Mouse (Mus musculus): ENCODE results near the gene Cbfa2t2. TPM values are rescaled to one million over a fixed set of nuclear protein-coding genes. Genes with fewer than 3 reads are reported as not detected.

Gene Cbfa2t2
- polyA plus RNA-seq, 1 experiment = 12.6 TPM

GRCm38 (mm10) chr2:154516944-154517343 is 80.7 kb downstream of the Cbfa2t2 start:
- no peaks in the 10 kb centered on the region for H3K4me1 ChIP-seq (ENCODE audit: control insufficient read depth, insufficient read depth, low read length)
- TF ChIP-seq CTCF (IDR thresholded peaks at IDR 0.05; ENCODE audit: control insufficient read depth, insufficient read depth, insufficient replicate concordance, low read depth, low read length) (no peak), POLR2A (IDR thresholded peaks at IDR 0.05; ENCODE audit: control insufficient read depth, low read depth, low read length) (no peak)
- H3K36me3 ChIP-seq (ENCODE audit: control insufficient read depth, insufficient read depth, low read length) = no peaks in the 10 kb centered on the region
- no peak overlapping the region for H3K27ac ChIP-seq (ENCODE audit: control insufficient read depth, insufficient read depth, low read depth, low read length)
- H3K27me3 ChIP-seq (ENCODE audit: control insufficient read depth, insufficient read depth, low read length) = no peaks in the 10 kb centered on the region
- no peak overlapping the region for H3K4me3 ChIP-seq (ENCODE audit: control insufficient read depth, low read depth, low read length)

DNA sequence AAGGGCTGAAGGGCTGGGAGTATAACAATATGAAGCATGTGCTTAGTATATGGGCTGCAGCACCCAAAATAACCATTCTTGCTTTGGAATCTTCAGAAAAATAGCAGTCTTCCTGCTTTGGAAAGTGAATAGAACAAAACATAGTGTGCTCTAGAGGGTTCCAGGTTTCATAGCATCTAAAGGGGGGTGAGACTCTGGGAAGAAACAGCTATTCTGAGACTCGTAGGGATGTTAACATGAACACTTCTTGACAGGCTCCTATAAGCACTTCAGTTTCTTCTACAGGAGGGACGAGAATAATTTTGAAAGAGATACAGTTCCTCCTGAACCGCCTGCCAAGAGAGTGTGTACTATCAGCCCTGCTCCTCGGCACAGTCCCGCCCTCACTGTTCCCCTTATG is 81.1 kb downstream of the Cbfa2t2 start:
- Histone ChIP-seq H3K4me3 (ENCODE audit: control insufficient read depth, low read depth, low read length) (no peak overlapping the region), H3K36me3 (ENCODE audit: control insufficient read depth, insufficient read depth, low read length) (no peaks in the 10 kb centered on the region), H3K27me3 (ENCODE audit: control insufficient read depth, insufficient read depth, low read length) (no peaks in the 10 kb centered on the region), H3K27ac (ENCODE audit: control insufficient read depth, insufficient read depth, low read depth, low read length) (no peak overlapping the region), H3K4me1 (ENCODE audit: control insufficient read depth, insufficient read depth, low read length) (no peaks in the 10 kb centered on the region)
- TF ChIP-seq POLR2A (IDR thresholded peaks at IDR 0.05; ENCODE audit: control insufficient read depth, low read depth, low read length) = no peak
- no peak for TF ChIP-seq CTCF (IDR thresholded peaks at IDR 0.05; ENCODE audit: control insufficient read depth, insufficient read depth, insufficient replicate concordance, low read depth, low read length)

DNA sequence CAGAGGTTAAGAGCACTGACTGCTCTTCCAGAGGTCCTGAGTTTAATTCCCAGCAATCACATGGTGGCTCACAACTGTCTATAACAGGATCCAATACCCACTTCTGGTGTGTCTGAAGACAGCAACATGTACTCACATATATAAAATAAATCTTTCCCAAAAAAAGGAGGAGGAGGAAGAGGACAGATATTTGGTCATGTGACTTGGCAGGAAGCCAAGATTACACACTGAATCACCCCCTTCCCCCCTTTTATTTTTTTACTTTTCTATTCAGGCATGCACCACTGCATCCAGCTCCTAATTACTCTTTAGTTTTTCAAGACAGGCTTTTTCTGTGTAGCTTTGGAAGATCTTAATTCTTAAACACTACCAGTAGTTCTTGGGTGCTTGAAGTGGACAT is 85.2 kb downstream of the Cbfa2t2 start:
- Histone ChIP-seq H3K36me3 (ENCODE audit: control insufficient read depth, insufficient read depth, low read length) (no peaks in the 10 kb centered on the region; the same call in 1 of the 2 replicates), H3K27me3 (ENCODE audit: control insufficient read depth, insufficient read depth, low read length) (no peaks in the 10 kb centered on the region), H3K4me1 (ENCODE audit: control insufficient read depth, insufficient read depth, low read length) (no peaks in the 10 kb centered on the region), H3K27ac (ENCODE audit: control insufficient read depth, insufficient read depth, low read depth, low read length) (no peak overlapping the region), H3K4me3 (ENCODE audit: control insufficient read depth, low read depth, low read length) (no peak overlapping the region)
- TF ChIP-seq CTCF (IDR thresholded peaks at IDR 0.05; ENCODE audit: control insufficient read depth, insufficient read depth, insufficient replicate concordance, low read depth, low read length) = no peak
- no peak for TF ChIP-seq POLR2A (IDR thresholded peaks at IDR 0.05; ENCODE audit: control insufficient read depth, low read depth, low read length)

DNA sequence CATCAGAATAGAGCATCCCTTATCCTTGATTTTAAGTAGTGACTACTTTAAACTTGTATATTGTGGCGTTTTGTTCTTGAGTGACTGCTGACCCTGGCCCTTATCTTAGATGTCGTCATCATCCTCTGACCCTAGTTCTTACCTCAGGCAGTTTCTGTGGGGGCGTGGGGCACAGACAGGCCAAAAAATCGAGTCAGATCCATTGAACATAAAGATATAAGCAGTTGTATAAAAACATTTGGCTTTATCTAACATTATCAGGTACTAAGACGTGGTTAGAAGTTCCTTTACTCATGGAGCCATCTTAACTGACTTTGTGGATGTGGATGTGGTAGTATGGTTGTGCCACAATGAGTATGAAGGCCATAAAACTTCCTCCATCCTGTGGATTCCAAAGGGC is 86.1 kb downstream of the Cbfa2t2 start:
- Histone ChIP-seq H3K4me1 (ENCODE audit: control insufficient read depth, insufficient read depth, low read length) (no peaks in the 10 kb centered on the region), H3K27ac (ENCODE audit: control insufficient read depth, insufficient read depth, low read depth, low read length) (no peak overlapping the region), H3K27me3 (ENCODE audit: control insufficient read depth, insufficient read depth, low read length) (no peaks in the 10 kb centered on the region), H3K4me3 (ENCODE audit: control insufficient read depth, low read depth, low read length) (no peak overlapping the region), H3K36me3 (ENCODE audit: control insufficient read depth, insufficient read depth, low read length) (no peaks in the 10 kb centered on the region; the same call in 1 of the 2 replicates)
- TF ChIP-seq CTCF (IDR thresholded peaks at IDR 0.05; ENCODE audit: control insufficient read depth, insufficient read depth, insufficient replicate concordance, low read depth, low read length) (no peak), POLR2A (IDR thresholded peaks at IDR 0.05; ENCODE audit: control insufficient read depth, low read depth, low read length) (no peak)

- Histone ChIP-seq H3K27me3 (ENCODE audit: control insufficient read depth, insufficient read depth, low read length) (no peaks in the 10 kb centered on the region), H3K36me3 (ENCODE audit: control insufficient read depth, insufficient read depth, low read length) (no peaks in the 10 kb centered on the region; the same call in 1 of the 2 replicates), H3K4me1 (ENCODE audit: control insufficient read depth, insufficient read depth, low read length) (no peaks in the 10 kb centered on the region), H3K27ac (ENCODE audit: control insufficient read depth, insufficient read depth, low read depth, low read length) (no peak overlapping the region), H3K4me3 (ENCODE audit: control insufficient read depth, low read depth, low read length) (no peak overlapping the region)
- TF ChIP-seq POLR2A (IDR thresholded peaks at IDR 0.05; ENCODE audit: control insufficient read depth, low read depth, low read length) = no peak
- TF ChIP-seq CTCF (IDR thresholded peaks at IDR 0.05; ENCODE audit: control insufficient read depth, insufficient read depth, insufficient replicate concordance, low read depth, low read length) = no peak
Observed at GRCm38 (mm10) chr2:154525285-154525684, 89.0 kb downstream of the Cbfa2t2 start.

GRCm38 (mm10) chr2:154526531-154526930 is 90.2 kb downstream of the Cbfa2t2 start:
- TF ChIP-seq POLR2A (IDR thresholded peaks at IDR 0.05; ENCODE audit: control insufficient read depth, low read depth, low read length) (no peak), CTCF (IDR thresholded peaks at IDR 0.05; ENCODE audit: control insufficient read depth, insufficient read depth, insufficient replicate concordance, low read depth, low read length) (no peak)
- Histone ChIP-seq H3K4me3 (ENCODE audit: control insufficient read depth, low read depth, low read length) (no peak overlapping the region), H3K36me3 (ENCODE audit: control insufficient read depth, insufficient read depth, low read length) (no peaks in the 10 kb centered on the region; the same call in 1 of the 2 replicates), H3K27me3 (ENCODE audit: control insufficient read depth, insufficient read depth, low read length) (no peaks in the 10 kb centered on the region), H3K27ac (ENCODE audit: control insufficient read depth, insufficient read depth, low read depth, low read length) (no peak overlapping the region), H3K4me1 (ENCODE audit: control insufficient read depth, insufficient read depth, low read length) (no peaks in the 10 kb centered on the region)

DNA sequence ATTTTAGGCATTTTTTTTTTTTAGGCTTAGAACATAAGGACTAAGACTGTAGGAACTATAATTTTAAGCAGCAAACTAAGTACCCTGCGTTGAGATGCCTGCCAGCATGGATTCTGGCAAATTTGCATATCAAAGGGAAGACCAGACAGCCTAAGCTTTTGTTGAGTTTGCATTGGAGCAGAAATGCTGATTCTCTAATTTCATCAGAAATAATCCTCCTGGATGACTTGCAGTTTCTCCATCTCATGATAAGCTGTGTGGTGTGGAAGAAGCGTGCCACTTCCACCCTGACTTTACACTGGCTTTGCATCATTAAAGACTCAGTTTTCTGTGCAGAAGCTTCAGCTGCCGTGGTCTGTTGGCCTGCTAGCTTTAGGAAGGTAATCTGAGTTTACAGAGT is 96.6 kb downstream of the Cbfa2t2 start:
- Histone ChIP-seq H3K27me3 (ENCODE audit: control insufficient read depth, insufficient read depth, low read length) (no peaks in the 10 kb centered on the region), H3K4me1 (ENCODE audit: control insufficient read depth, insufficient read depth, low read length) (no peaks in the 10 kb centered on the region), H3K4me3 (ENCODE audit: control insufficient read depth, low read depth, low read length) (no peak overlapping the region), H3K36me3 (ENCODE audit: control insufficient read depth, insufficient read depth, low read length) (no peaks in the 10 kb centered on the region; the same call in 1 of the 2 replicates), H3K27ac (ENCODE audit: control insufficient read depth, insufficient read depth, low read depth, low read length) (no peak overlapping the region)
- TF ChIP-seq CTCF (IDR thresholded peaks at IDR 0.05; ENCODE audit: control insufficient read depth, insufficient read depth, insufficient replicate concordance, low read depth, low read length) (no peak), POLR2A (IDR thresholded peaks at IDR 0.05; ENCODE audit: control insufficient read depth, low read depth, low read length) (no peak)

All from testis, adult 2 months (tissue).